Mouse (Mus musculus) mouse trophoblast stem cell (cell line): ENCODE results near the gene Cyp2c70.
"Not testable (repeated sequence)": the region's sequence is repeated elsewhere in the genome, so short reads cannot be mapped to it uniquely, and the experiment has no call there.

Experiments
- in situ Hi-C, 2 experiments: fragments of 300-500 bp; cut with MseI, MboI; formaldehyde crosslinking; loops; 2 replicates in 1 of 2; 3 replicates in 1 of 2; pipeline ENCODE4 v1.15.1; 2025

Gene Cyp2c70

GRCm38 (mm10) chr19:40187160-40187559 lies at the start of gene Cyp2c70:
Cyp2c70 (minus strand) TSS chr19:40187333.
- in situ Hi-C loops: no loop called here

GRCm38 (mm10) chr19:40232560-40232959 lies 45.4 kb upstream of the Cyp2c70 start:
- in situ Hi-C loops: no loop called here

GRCm38 (mm10) chr19:40231825-40232541 lies 44.9 kb upstream of the Cyp2c70 start:
- in situ Hi-C loops: no loop called here

GRCm38 (mm10) chr19:40231074-40231738 lies 44.1 kb upstream of the Cyp2c70 start:
- in situ Hi-C loops: no loop called here

- in situ Hi-C loops: no loop called here
Measured at GRCm38 (mm10) chr19:40226516-40227151, 39.5 kb upstream of the Cyp2c70 start.

- in situ Hi-C loops: no loop called here
Measured at GRCm38 (mm10) chr19:40225761-40226110, 38.6 kb upstream of the Cyp2c70 start.

- in situ Hi-C loops: no loop called here
Measured at GRCm38 (mm10) chr19:40225102-40225760, 38.1 kb upstream of the Cyp2c70 start.

GRCm38 (mm10) chr19:40222307-40222706 lies 35.2 kb upstream of the Cyp2c70 start:
- in situ Hi-C loops: not testable (repeated sequence)

- in situ Hi-C loops: no loop called here
Measured at GRCm38 (mm10) chr19:40220878-40221277, 33.7 kb upstream of the Cyp2c70 start.

GRCm38 (mm10) chr19:40202947-40203346 lies 15.8 kb upstream of the Cyp2c70 start:
- in situ Hi-C loops: not testable (repeated sequence)

GRCm38 (mm10) chr19:40190596-40190995 lies 3.5 kb upstream of the Cyp2c70 start:
- in situ Hi-C loops: no loop called here

- in situ Hi-C loops: no loop called here
Measured at GRCm38 (mm10) chr19:40183600-40183999, 3.5 kb downstream of the Cyp2c70 start.

- in situ Hi-C loops: no loop called here
Measured at GRCm38 (mm10) chr19:40178311-40178710, 8.8 kb downstream of the Cyp2c70 start.

- in situ Hi-C loops: not testable (repeated sequence)
Measured at GRCm38 (mm10) chr19:40168391-40168790, 18.7 kb downstream of the Cyp2c70 start.

GRCm38 (mm10) chr19:40126996-40127395 lies 60.1 kb downstream of the Cyp2c70 start:
- in situ Hi-C loops: not testable (repeated sequence)

GRCm38 (mm10) chr19:40125165-40125564 lies 62.0 kb downstream of the Cyp2c70 start:
- in situ Hi-C loops: not testable (repeated sequence)

GRCm38 (mm10) chr19:40119624-40120023 lies 67.5 kb downstream of the Cyp2c70 start:
- in situ Hi-C loops: not testable (repeated sequence)
